Mouse (Mus musculus): Measurements from ENCODE around the gene Crmp1.
A peak's percentile ranks its signal among the peaks of the same experiment; 100 is the strongest.

GRCm38 (mm10) chr5:37245651-37246050 lies 3.9 kb downstream of the Crmp1 start:
- TF ChIP-seq CTCF (IDR thresholded peaks at IDR 0.05; ENCODE audit: low read depth) (peak; percentile 47; the same call in 1 of the 2 replicates), EP300 (optimal IDR thresholded peaks at IDR 0.05) (no peak)
